Mouse (Mus musculus) thymus, adult 2 months (tissue): ENCODE results near the gene Tmem200b. TPM values are rescaled to one million over a fixed set of nuclear protein-coding genes. Genes with fewer than 3 reads are reported as not detected.
A peak's percentile ranks its signal among the peaks of the same experiment; 100 is the strongest.

Source experiments
- DNase-seq: peaks from one replicate; pipeline ENCODE4 v3.0.0; 2021
- H3K27ac ChIP-seq: fragments of 200-500 bp; 2 replicates; pipeline ENCODE4 v1.5.1; 2012; ENCODE audit warnings: low read length, control low read depth; ENCODE audit not compliant: control insufficient read depth, insufficient read depth
- H3K27me3 ChIP-seq: fragments of 200-500 bp; 2 replicates; pipeline ENCODE4 v1.6.1; 2012; ENCODE audit warnings: mild to moderate bottlenecking, low read length, moderate library complexity, mixed read lengths; ENCODE audit not compliant: control insufficient read depth, insufficient read depth
- H3K36me3 ChIP-seq: fragments of 200-500 bp; 2 replicates; pipeline ENCODE4 v1.6.1; 2012; ENCODE audit warnings: mild to moderate bottlenecking, low read length, moderate library complexity; ENCODE audit not compliant: control insufficient read depth, insufficient read depth
- H3K4me1 ChIP-seq: fragments of 200-500 bp; replicated peaks from 2 replicates; pipeline ENCODE4 v1.6.1; 2012; ENCODE audit warnings: low read length; ENCODE audit not compliant: control insufficient read depth, insufficient read depth
- H3K4me3 ChIP-seq: fragments of 200-500 bp; 2 replicates; pipeline ENCODE4 v1.5.1; 2012; ENCODE audit warnings: mild to moderate bottlenecking, low read length, control low read depth, moderate library complexity; ENCODE audit not compliant: control insufficient read depth, insufficient read depth
- CTCF ChIP-seq: fragments of 200-500 bp; IDR thresholded peaks from 2 replicates; pipeline ENCODE4 v1.5.1; 2012; ENCODE audit warnings: mild to moderate bottlenecking, control low read depth, low read length, moderate library complexity, borderline replicate concordance; ENCODE audit not compliant: control insufficient read depth, poor library complexity, insufficient read depth; ENCODE audit errors: extremely low read depth
- POLR2A ChIP-seq: fragments of 200-500 bp; IDR thresholded peaks from 2 replicates; pipeline ENCODE4 v1.6.1; 2012; ENCODE audit warnings: mild to moderate bottlenecking, low read length, control low read depth, moderate library complexity; ENCODE audit not compliant: control insufficient read depth, poor library complexity, insufficient read depth; ENCODE audit errors: extremely low read depth
- WGBS: fragments of 180-500 bp; shearing (Covaris S2); methylation state at CpG from one replicate; pipeline ENCODE4 v1.1.7; 2018; 5-methylcytosine and 5-hydroxymethylcytosine counted together
- polyA plus RNA-seq: library from polyadenylated mRNA; depleted of rRNA; stranded (reverse); fragments of >200 nt; gene quantifications from 2 replicates; pipeline ENCODE4 v1.2.3, GENCODE M21; 2012; rRNA removed

Gene Tmem200b
- 4.9 and 6.0 TPM in 2 replicates for polyA plus RNA-seq

GRCm38 (mm10) chr4:131921461-131922346 lies at the start of gene Tmem200b:
TSS of gene Tmem200b (plus strand) at chr4:131921771.
- TF ChIP-seq POLR2A (no peak), CTCF (no peak)
- WGBS, result 7% methylated on average over 127 of the region's 130 CpGs
- peaks cover 29% of the 10 kb centered on the region for H3K36me3 ChIP-seq
- peaks cover 10% of the 10 kb centered on the region; the same call in 1 of the 2 replicates for H3K4me1 ChIP-seq
- H3K27me3 ChIP-seq, result peaks cover 11% of the 10 kb centered on the region; the same call in 1 of the 2 replicates
- H3K4me3 ChIP-seq, result peak within 1 kb of the TSS; percentile 11
- no peak within 1 kb of the TSS for H3K27ac ChIP-seq
- no peak for DNase-seq

DNA sequence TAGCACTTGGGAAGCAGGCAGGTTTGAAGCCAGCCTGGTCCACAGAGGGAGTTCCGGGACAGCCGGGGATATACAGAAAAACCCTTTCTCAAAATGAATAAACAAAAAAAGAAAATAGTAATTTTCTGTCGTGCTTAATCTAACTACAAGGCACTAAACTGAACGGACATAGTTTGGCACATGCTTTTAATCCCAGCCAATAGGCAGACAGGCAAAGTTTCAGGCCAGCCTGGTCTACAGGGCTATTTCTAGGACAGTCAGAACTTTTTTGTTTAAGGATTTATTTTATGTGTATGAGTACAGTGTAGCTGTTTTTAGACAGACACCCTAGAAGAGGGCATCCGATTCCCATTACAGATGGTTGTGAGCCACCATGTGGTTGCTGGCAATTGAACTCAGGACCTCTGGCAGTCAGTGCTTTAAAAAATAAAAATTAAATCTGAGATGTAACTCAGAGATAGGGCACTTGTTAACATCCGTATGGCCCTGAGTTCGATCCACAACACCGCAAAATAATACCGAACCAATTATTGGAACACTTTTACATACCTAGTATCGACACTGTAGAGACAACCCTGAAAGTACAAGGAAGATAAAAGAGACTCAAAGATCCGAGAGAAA lies 48.8 kb upstream of the Tmem200b start:
- no peak for DNase-seq
- no peaks in the 10 kb centered on the region for H3K27me3 ChIP-seq
- H3K4me1 ChIP-seq, result peaks cover 6% of the 10 kb centered on the region; the same call in 1 of the 2 replicates
- H3K36me3 ChIP-seq, result no peaks in the 10 kb centered on the region
- peak overlapping the region; percentile 38 for H3K4me3 ChIP-seq
- 4% methylated on average over 11 of the region's 11 CpGs for WGBS
- H3K27ac ChIP-seq, result no peak overlapping the region; the same call in 1 of the 2 replicates
- no peak for TF ChIP-seq POLR2A
- no peak for TF ChIP-seq CTCF

GRCm38 (mm10) chr4:131873293-131874168 lies 48.0 kb upstream of the Tmem200b start, which contains the start of gene Srsf4:
TSS of gene Srsf4 (plus strand) at chr4:131873617.
- peak within 1 kb of the TSS; percentile 65 for H3K27ac ChIP-seq
- no peaks in the 10 kb centered on the region for H3K36me3 ChIP-seq
- peak within 1 kb of the TSS; percentile 90 for H3K4me3 ChIP-seq
- peaks cover 6% of the 10 kb centered on the region; the same call in 1 of the 2 replicates for H3K4me1 ChIP-seq
- H3K27me3 ChIP-seq, result no peaks in the 10 kb centered on the region
- under 1% methylated on average over 99 of the region's 116 CpGs for WGBS
- TF ChIP-seq CTCF (peak; percentile 47; the same call in 1 of the 2 replicates), POLR2A (peak; percentile 91)
- DNase-seq, result peak; percentile 92

GRCm38 (mm10) chr4:131874169-131874536 lies 47.4 kb upstream of the Tmem200b start:
- H3K36me3 ChIP-seq, result no peaks in the 10 kb centered on the region
- H3K27me3 ChIP-seq, result no peaks in the 10 kb centered on the region
- H3K4me1 ChIP-seq, result peaks cover 6% of the 10 kb centered on the region; the same call in 1 of the 2 replicates
- TF ChIP-seq POLR2A (no peak), CTCF (no peak)
- peak overlapping the region; percentile 90 for H3K4me3 ChIP-seq
- under 1% methylated on average over 20 of the region's 20 CpGs for WGBS
- H3K27ac ChIP-seq, result peak overlapping the region; percentile 52
- DNase-seq, result no peak

DNA sequence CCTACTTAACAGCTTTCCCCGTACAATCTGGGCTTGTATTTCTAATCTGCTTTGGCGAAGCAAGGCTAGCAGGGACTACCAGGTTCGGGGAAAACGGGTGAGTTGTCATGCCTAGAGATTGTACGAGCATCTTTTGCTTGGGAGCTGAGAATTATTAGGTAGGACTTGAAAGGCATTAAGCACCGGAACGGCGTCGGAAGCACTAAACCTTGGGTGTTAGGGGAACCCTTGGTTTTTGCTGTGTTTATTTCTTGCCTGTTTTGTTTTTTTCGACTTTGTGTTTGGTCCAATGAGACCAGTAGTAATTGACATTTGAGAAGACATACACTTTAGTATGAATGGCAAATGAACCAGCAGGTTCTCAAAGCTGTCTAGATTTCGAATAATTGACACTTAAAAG lies 47.0 kb upstream of the Tmem200b start:
- H3K4me3 ChIP-seq, result peak overlapping the region; percentile 90
- peak overlapping the region; percentile 52; the same call in 1 of the 2 replicates for H3K27ac ChIP-seq
- H3K4me1 ChIP-seq, result peaks cover 6% of the 10 kb centered on the region; the same call in 1 of the 2 replicates
- no peaks in the 10 kb centered on the region for H3K36me3 ChIP-seq
- no peaks in the 10 kb centered on the region for H3K27me3 ChIP-seq
- DNase-seq, result no peak
- no peak for TF ChIP-seq CTCF
- no peak for TF ChIP-seq POLR2A
- under 1% methylated on average over 11 of the region's 11 CpGs for WGBS

DNA sequence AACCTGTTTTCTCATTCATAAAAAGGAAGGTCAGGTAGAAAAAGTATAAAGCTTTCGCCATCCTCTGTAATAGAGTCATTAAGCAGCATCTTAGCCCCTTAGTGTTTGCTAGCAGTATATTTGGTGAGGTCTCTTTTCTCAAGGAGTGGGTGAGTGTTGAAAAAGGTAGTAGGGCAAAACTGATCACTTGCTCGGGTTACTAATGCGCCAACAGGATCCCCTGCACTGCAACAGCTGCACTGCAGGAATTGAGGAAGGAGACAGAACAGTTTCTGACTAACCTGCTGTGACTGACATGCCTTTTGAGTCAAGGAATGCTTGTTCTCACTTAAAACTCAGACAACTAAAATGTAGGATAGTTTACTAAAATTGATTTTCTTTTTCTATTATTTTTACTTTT lies 46.3 kb upstream of the Tmem200b start:
- Histone ChIP-seq H3K27ac (no peak overlapping the region), H3K36me3 (no peaks in the 10 kb centered on the region), H3K4me3 (no peak overlapping the region), H3K4me1 (peaks cover 6% of the 10 kb centered on the region; the same call in 1 of the 2 replicates), H3K27me3 (no peaks in the 10 kb centered on the region)
- no peak for DNase-seq
- WGBS, result 21% methylated on average over 3 of the region's 3 CpGs
- TF ChIP-seq POLR2A (no peak), CTCF (no peak)
